Mouse (Mus musculus): ENCODE measurements around the gene Pde8a. TPM values are rescaled to one million over a fixed set of nuclear protein-coding genes. Genes with fewer than 3 reads are reported as not detected.

Gene Pde8a
- polyA plus RNA-seq, 1 experiment from 2014 or later = 1.8 TPM

DNA sequence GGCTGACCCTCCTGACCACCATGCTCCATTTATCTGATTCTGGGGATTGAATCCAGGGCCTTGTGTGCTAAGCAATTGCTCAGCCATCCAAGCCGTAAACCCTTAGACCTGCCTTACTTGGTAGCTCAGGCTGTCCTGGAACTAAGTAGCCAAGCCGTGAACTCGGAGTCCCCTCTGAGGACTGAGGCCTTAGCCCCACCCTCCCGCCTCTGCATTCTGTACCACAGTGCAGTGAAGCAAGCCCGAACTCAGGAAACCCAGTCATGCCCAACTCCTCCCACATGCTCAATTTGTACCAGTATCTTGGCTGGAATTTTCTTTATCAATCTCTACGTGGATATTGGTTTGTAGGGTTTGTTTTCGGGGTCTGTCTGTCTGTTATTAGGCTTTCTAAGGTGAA, 118.5 kb downstream of the Pde8a start:
- no peaks in the 10 kb centered on the region for H3K4me1 ChIP-seq (ENCODE audit: control insufficient read depth, insufficient read depth, low read length)
- H3K27me3 ChIP-seq (ENCODE audit: control insufficient read depth, insufficient read depth, low read length) = no peaks in the 10 kb centered on the region
- peaks cover 6% of the 10 kb centered on the region; the same call in 1 of the 2 replicates for H3K36me3 ChIP-seq (ENCODE audit: control insufficient read depth, insufficient read depth, low read length)
- no peak overlapping the region for H3K4me2 ChIP-seq (ENCODE audit: low read depth, low read length)
- H3K4me3 ChIP-seq (ENCODE audit: low read depth, low read length) = no peak overlapping the region
- no peaks in the 10 kb centered on the region for H3K9me3 ChIP-seq (ENCODE audit: control insufficient read depth, low read length)
- H3K9ac ChIP-seq (replicated peaks; ENCODE audit: low read depth, low read length) = no peak overlapping the region
- ATAC-seq (ENCODE audit: low read depth) = no peak
- no peak overlapping the region for H3K27ac ChIP-seq (ENCODE audit: low read depth, low read length)
- WGBS = 84% methylated on average over 7 of the region's 7 CpGs

GRCm38 (mm10) chr7:81335705-81336431, 122.5 kb downstream of the Pde8a start:
- no peaks in the 10 kb centered on the region for H3K9me3 ChIP-seq (ENCODE audit: control insufficient read depth, low read length)
- H3K4me1 ChIP-seq (ENCODE audit: control insufficient read depth, insufficient read depth, low read length) = no peaks in the 10 kb centered on the region
- ATAC-seq (ENCODE audit: low read depth) = 0 out of 2 replicates have a peak, but pooled peaks have one; percentile 31
- H3K27ac ChIP-seq (ENCODE audit: low read depth, low read length) = no peak overlapping the region; the same call in 1 of the 2 replicates
- H3K27me3 ChIP-seq (ENCODE audit: control insufficient read depth, insufficient read depth, low read length) = no peaks in the 10 kb centered on the region
- H3K36me3 ChIP-seq (ENCODE audit: control insufficient read depth, insufficient read depth, low read length) = peaks cover 18% of the 10 kb centered on the region; the same call in 1 of the 2 replicates
- H3K9ac ChIP-seq (replicated peaks; ENCODE audit: low read depth, low read length) = no peak overlapping the region
- WGBS = 64% methylated on average over 18 of the region's 18 CpGs
- no peak overlapping the region for H3K4me2 ChIP-seq (ENCODE audit: low read depth, low read length)
- H3K4me3 ChIP-seq (ENCODE audit: low read depth, low read length) = no peak overlapping the region

GRCm38 (mm10) chr7:81336432-81336786, 123.0 kb downstream of the Pde8a start:
- no peaks in the 10 kb centered on the region for H3K27me3 ChIP-seq (ENCODE audit: control insufficient read depth, insufficient read depth, low read length)
- H3K4me1 ChIP-seq (ENCODE audit: control insufficient read depth, insufficient read depth, low read length) = no peaks in the 10 kb centered on the region
- peaks cover 21% of the 10 kb centered on the region; the same call in 1 of the 2 replicates for H3K36me3 ChIP-seq (ENCODE audit: control insufficient read depth, insufficient read depth, low read length)
- H3K9ac ChIP-seq (replicated peaks; ENCODE audit: low read depth, low read length) = no peak overlapping the region
- H3K27ac ChIP-seq (ENCODE audit: low read depth, low read length) = no peak overlapping the region; the same call in 1 of the 2 replicates
- no peak overlapping the region for H3K4me3 ChIP-seq (ENCODE audit: low read depth, low read length)
- no peak overlapping the region for H3K4me2 ChIP-seq (ENCODE audit: low read depth, low read length)
- 0 out of 2 replicates have a peak, but pooled peaks have one; percentile 13 for ATAC-seq (ENCODE audit: low read depth)
- H3K9me3 ChIP-seq (ENCODE audit: control insufficient read depth, low read length) = no peaks in the 10 kb centered on the region
- WGBS = 50% methylated on average over 8 of the region's 8 CpGs

DNA sequence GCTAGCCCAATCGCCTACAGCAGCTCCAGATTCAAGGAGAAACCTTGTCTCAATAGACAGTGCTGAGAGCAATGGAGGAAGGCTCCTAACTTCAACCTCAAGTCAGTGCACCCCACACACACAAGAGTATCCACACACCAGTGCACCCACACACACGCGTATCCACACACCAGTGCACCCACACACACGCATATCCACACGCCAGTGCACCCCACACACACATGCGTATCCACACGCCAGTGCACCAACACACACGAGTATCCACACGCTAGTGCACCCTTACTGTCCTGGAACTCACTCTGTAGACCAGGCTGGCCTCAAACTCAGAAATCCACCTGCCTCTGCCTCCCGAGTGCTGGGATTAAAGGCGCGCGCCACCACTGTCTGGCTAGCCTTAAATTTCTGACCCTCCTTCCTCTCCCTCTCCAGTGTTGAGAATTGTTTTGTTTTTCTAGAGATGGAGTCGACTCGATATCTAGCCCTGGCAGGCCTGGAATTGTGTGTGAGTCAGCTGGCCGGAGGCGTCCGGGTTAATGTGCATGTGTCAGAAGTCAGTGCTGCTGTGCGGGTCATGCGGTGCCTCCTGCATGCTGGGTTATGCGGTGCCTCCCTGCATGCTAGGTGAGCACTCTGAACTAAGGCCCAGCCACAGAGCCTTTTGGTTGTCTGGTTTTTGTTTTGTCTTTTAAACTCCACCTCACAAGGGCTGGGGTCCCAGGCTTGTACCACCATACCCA, 124.6 kb downstream of the Pde8a start:
- H3K4me2 ChIP-seq (ENCODE audit: low read depth, low read length) = no peak overlapping the region
- WGBS = 98% methylated on average over 21 of the region's 21 CpGs

GRCm38 (mm10) chr7:81338522-81338873, 125.1 kb downstream of the Pde8a start:
- H3K9ac ChIP-seq (replicated peaks; ENCODE audit: low read depth, low read length) = no peak overlapping the region
- peaks cover 33% of the 10 kb centered on the region; the same call in 1 of the 2 replicates for H3K36me3 ChIP-seq (ENCODE audit: control insufficient read depth, insufficient read depth, low read length)
- H3K4me2 ChIP-seq (ENCODE audit: low read depth, low read length) = no peak overlapping the region
- H3K4me3 ChIP-seq (ENCODE audit: low read depth, low read length) = no peak overlapping the region
- H3K4me1 ChIP-seq (ENCODE audit: control insufficient read depth, insufficient read depth, low read length) = peaks cover 11% of the 10 kb centered on the region
- no peaks in the 10 kb centered on the region for H3K9me3 ChIP-seq (ENCODE audit: control insufficient read depth, low read length)
- no peak overlapping the region for H3K27ac ChIP-seq (ENCODE audit: low read depth, low read length)
- no peak for ATAC-seq (ENCODE audit: low read depth)
- H3K27me3 ChIP-seq (ENCODE audit: control insufficient read depth, insufficient read depth, low read length) = no peaks in the 10 kb centered on the region
- WGBS = 84% methylated on average over 3 of the region's 3 CpGs

More for the DNA sequence above, 124.6 kb downstream of the Pde8a start:
- H3K4me1 ChIP-seq (ENCODE audit: control insufficient read depth, insufficient read depth, low read length) = peaks cover 5% of the 10 kb centered on the region
- peaks cover 30% of the 10 kb centered on the region; the same call in 1 of the 2 replicates for H3K36me3 ChIP-seq (ENCODE audit: control insufficient read depth, insufficient read depth, low read length)
- H3K27ac ChIP-seq (ENCODE audit: low read depth, low read length) = no peak overlapping the region
- H3K9ac ChIP-seq (replicated peaks; ENCODE audit: low read depth, low read length) = no peak overlapping the region
- no peak overlapping the region for H3K4me3 ChIP-seq (ENCODE audit: low read depth, low read length)
- no peak for ATAC-seq (ENCODE audit: low read depth)
- no peaks in the 10 kb centered on the region for H3K9me3 ChIP-seq (ENCODE audit: control insufficient read depth, low read length)
- no peaks in the 10 kb centered on the region for H3K27me3 ChIP-seq (ENCODE audit: control insufficient read depth, insufficient read depth, low read length)

DNA sequence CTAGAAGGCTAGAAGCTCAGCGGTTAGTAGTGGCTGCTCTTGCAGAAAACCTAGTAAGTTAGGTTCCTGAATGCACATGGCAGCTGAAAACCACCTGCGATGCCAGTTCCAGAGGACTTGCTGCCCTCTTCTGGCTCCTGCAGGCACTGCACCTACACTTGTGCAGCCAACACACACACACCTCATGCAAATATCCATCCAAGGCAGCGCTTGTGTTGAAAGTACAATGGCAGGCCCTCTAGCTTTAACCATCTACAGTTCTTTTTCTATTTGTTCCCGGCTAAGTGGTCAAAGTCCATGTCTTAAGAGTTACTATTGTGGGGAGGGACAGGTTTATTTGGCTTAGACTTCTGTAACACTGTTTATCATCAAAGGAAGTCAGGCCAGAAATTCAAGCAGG, 126.4 kb downstream of the Pde8a start:
- H3K9ac ChIP-seq (replicated peaks; ENCODE audit: low read depth, low read length) = no peak overlapping the region
- H3K27ac ChIP-seq (ENCODE audit: low read depth, low read length) = no peak overlapping the region
- H3K27me3 ChIP-seq (ENCODE audit: control insufficient read depth, insufficient read depth, low read length) = no peaks in the 10 kb centered on the region
- H3K9me3 ChIP-seq (ENCODE audit: control insufficient read depth, low read length) = no peaks in the 10 kb centered on the region
- ATAC-seq (ENCODE audit: low read depth) = no peak
- peaks cover 33% of the 10 kb centered on the region; the same call in 1 of the 2 replicates for H3K36me3 ChIP-seq (ENCODE audit: control insufficient read depth, insufficient read depth, low read length)
- no peak overlapping the region for H3K4me3 ChIP-seq (ENCODE audit: low read depth, low read length)
- peaks cover 17% of the 10 kb centered on the region for H3K4me1 ChIP-seq (ENCODE audit: control insufficient read depth, insufficient read depth, low read length)
- H3K4me2 ChIP-seq (ENCODE audit: low read depth, low read length) = no peak overlapping the region
- 83% methylated on average over 4 of the region's 4 CpGs for whole genome bisulfite sequencing

DNA sequence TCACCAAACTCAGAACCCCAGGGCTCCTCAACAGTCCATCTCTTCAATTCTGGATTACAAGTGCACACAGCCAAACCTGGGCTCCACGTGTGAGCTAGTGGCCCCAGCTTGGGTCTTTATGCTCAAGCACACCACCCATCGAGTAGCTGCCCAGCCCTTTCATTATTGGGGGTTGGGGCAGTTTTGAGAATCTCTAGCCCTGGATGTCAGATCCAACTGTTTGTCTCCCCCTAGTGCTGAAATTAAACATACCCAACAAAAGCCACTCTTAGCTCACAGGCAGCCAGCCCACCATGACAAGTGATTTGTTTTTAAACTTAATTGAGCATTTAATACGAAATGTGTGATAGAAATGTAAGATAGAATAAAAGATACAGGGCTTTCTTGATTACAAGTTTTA, 128.2 kb downstream of the Pde8a start:
- Histone ChIP-seq H3K4me2 (ENCODE audit: low read depth, low read length) (no peak overlapping the region), H3K9me3 (ENCODE audit: control insufficient read depth, low read length) (no peaks in the 10 kb centered on the region), H3K27ac (ENCODE audit: low read depth, low read length) (no peak overlapping the region), H3K4me1 (ENCODE audit: control insufficient read depth, insufficient read depth, low read length) (peaks cover 17% of the 10 kb centered on the region), H3K36me3 (ENCODE audit: control insufficient read depth, insufficient read depth, low read length) (peaks cover 33% of the 10 kb centered on the region; the same call in 1 of the 2 replicates), H3K27me3 (ENCODE audit: control insufficient read depth, insufficient read depth, low read length) (no peaks in the 10 kb centered on the region), H3K4me3 (ENCODE audit: low read depth, low read length) (no peak overlapping the region), H3K9ac (replicated peaks; ENCODE audit: low read depth, low read length) (no peak overlapping the region)
- 51% methylated on average over 3 of the region's 3 CpGs for WGBS
- no peak for ATAC-seq (ENCODE audit: low read depth)

DNA sequence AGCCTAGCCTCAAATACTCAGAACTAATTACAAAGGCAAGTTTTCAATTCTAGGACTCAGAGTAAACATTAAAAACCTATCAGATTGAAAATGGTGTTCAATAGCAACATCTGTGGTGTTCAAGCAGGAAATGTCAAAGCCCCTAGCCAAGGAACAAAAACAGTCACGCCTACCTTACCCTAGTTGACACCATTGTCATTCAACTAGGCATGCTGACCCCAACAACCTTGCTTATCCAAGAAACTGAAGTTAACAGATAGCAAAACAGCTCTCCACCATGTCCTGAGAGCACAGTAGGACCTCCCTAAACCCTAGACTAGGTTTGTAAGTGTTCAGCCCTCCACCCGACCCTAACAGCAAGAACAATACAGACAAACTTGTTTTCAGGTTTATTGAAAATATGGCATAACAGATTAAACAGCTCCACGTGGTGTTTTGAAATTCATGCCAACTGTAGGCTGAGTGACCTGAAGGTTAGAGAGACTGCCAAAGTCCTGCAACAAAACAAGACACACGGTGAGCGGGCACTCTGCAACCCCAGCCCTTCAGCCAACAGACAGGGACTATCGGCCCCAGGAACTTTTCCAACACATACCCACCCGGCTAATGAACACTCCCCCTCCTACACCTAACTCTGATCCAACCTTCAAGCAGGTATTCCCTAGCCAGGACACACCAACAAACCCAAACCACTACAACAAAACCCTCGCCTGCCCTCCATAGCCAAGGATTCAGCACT, 129.1 kb downstream of the Pde8a start:
- Histone ChIP-seq H3K4me2 (ENCODE audit: low read depth, low read length) (peak overlapping the region; percentile 75), H3K27ac (ENCODE audit: low read depth, low read length) (no peak overlapping the region), H3K9ac (replicated peaks; ENCODE audit: low read depth, low read length) (0 out of 2 replicates have a peak overlapping the region, but pooled peaks have one; percentile 12), H3K4me1 (ENCODE audit: control insufficient read depth, insufficient read depth, low read length) (peaks cover 17% of the 10 kb centered on the region), H3K4me3 (ENCODE audit: low read depth, low read length) (no peak overlapping the region), H3K36me3 (ENCODE audit: control insufficient read depth, insufficient read depth, low read length) (peaks cover 33% of the 10 kb centered on the region; the same call in 1 of the 2 replicates), H3K9me3 (ENCODE audit: control insufficient read depth, low read length) (no peaks in the 10 kb centered on the region), H3K27me3 (ENCODE audit: control insufficient read depth, insufficient read depth, low read length) (no peaks in the 10 kb centered on the region)
- no peak for ATAC-seq (ENCODE audit: low read depth)
- WGBS = 83% methylated on average over 8 of the region's 8 CpGs
